Mouse (Mus musculus): ENCODE results near the gene Gga2. TPM values are rescaled to one million over a fixed set of nuclear protein-coding genes. Genes with fewer than 3 reads are reported as not detected.

The Gga2 gene
- 12.1 and 15.9 TPM in 2 replicates for polyA plus RNA-seq (2021; fragmentation: Nextera tagmentation)
- long read RNA-seq, experiment 1, full-length matches to known transcripts, result 70 of 97 reads
- long read RNA-seq, experiment 1, partial matches to known transcripts, result 11 of 97 reads
- long read RNA-seq, experiment 1, other reads (novel, unspliced or antisense), result 16 of 97 reads
- long read RNA-seq, experiment 2, full-length matches to known transcripts, result 3 of 17 reads
- long read RNA-seq, experiment 2, partial matches to known transcripts, result 11 of 17 reads
- long read RNA-seq, experiment 2, other reads (novel, unspliced or antisense), result 3 of 17 reads

GRCm38 (mm10) chr7:122020667-122021354 lies at the start of gene Gga2:
Gene Gga2 (minus strand): TSS chr7:122021222.

GRCm38 (mm10) chr7:122066945-122067516 lies 46.0 kb upstream of the Gga2 start, which contains the start of the genes Ubfd1 and Ears2:
Gene Ubfd1 (plus strand): TSS chr7:122067175.
Gene Ears2 (minus strand): TSS chr7:122067263.

GRCm38 (mm10) chr7:121981307-121981871 lies 39.6 kb downstream of the Gga2 start, which contains the start of gene Cog7:
Gene Cog7 (minus strand): TSS chr7:121981711.

Other genes with a start within 250 kb of the Gga2 start
- not detected in 2 replicates for gene Scnn1b, start 156.2 kb downstream of the Gga2 start, polyA plus RNA-seq (2021; fragmentation: Nextera tagmentation)
- 26.5 and 32.8 TPM in 2 replicates for gene Cog7, start 39.5 kb downstream of the Gga2 start, polyA plus RNA-seq (2021; fragmentation: Nextera tagmentation)
- 13.2 and 40.7 TPM in 2 replicates for gene Ubfd1, start 46.0 kb upstream of the Gga2 start, polyA plus RNA-seq (2021; fragmentation: Nextera tagmentation)
- gene Ears2, start 46.0 kb upstream of the Gga2 start, polyA plus RNA-seq (2021; fragmentation: Nextera tagmentation), result 5.6 and 6.0 TPM in 2 replicates
- gene Ndufab1, start 80.7 kb upstream of the Gga2 start, polyA plus RNA-seq (2021; fragmentation: Nextera tagmentation), result 850 and 1,075 TPM in 2 replicates
- gene Palb2, start 111.8 kb upstream of the Gga2 start, polyA plus RNA-seq (2021; fragmentation: Nextera tagmentation), result 0.56 and 0.68 TPM in 2 replicates
- gene Dctn5, start 111.8 kb upstream of the Gga2 start, polyA plus RNA-seq (2021; fragmentation: Nextera tagmentation), result 140 and 194 TPM in 2 replicates
- 0.26 and 0.35 TPM in 2 replicates for gene Plk1, start 138.2 kb upstream of the Gga2 start, polyA plus RNA-seq (2021; fragmentation: Nextera tagmentation)
- 0.09 and 0.15 TPM in 2 replicates for gene Ern2, start 165.0 kb upstream of the Gga2 start, polyA plus RNA-seq (2021; fragmentation: Nextera tagmentation)
- 0.72 and 1.2 TPM in 2 replicates for gene Chp2, start 198.3 kb upstream of the Gga2 start, polyA plus RNA-seq (2021; fragmentation: Nextera tagmentation)